Mouse (Mus musculus): ENCODE data around the gene Nrros. TPM values are rescaled to one million over a fixed set of nuclear protein-coding genes. Genes with fewer than 3 reads are reported as not detected.

Nrros gene
- 7.8 and 8.2 TPM in 2 replicates for polyA plus RNA-seq (2015; fragmentation: Nextera tagmentation; extraction: Ambion mirVana)

DNA sequence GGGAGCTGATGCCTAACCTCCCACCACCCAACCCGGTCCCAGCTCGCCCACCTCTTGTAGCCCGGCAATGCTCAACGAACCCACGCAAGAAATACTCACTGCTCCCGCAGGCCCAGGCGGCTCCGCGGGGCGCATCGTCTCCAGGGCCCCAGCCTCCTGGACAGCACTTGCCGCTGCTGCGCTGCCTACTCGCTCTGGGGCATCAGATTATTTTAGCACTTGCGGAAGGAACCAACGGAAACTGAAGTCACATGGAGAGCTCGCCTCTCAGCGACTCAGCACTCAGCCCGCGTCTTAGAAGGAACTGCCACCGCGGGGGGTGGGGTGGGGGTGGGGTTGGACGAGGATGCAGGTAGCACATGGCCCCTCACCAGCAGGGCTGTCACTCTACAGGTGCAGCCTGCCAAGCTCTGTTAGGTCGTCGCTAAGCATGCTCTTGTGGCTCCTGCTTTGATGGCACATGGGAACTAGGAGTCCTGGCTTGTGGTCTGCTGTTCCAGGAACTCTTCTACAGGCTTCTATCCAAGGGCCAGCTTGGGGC is at the start of gene Nrros:
TSS of gene Nrros (minus strand) at position 314 of the 541 bp plus-strand sequence.
- Histone ChIP-seq H3K9ac (replicated peaks) (peak within 1 kb of the TSS; percentile 37), H3K4me2 (replicated peaks) (peak within 1 kb of the TSS; percentile 59), H3K27ac (replicated peaks) (no peak within 1 kb of the TSS), H3K4me3 (peak within 1 kb of the TSS; percentile 38), H3K27me3 (no peaks in the 10 kb centered on the region), H3K9me3 (no peaks in the 10 kb centered on the region), H3K4me1 (peaks cover 7% of the 10 kb centered on the region), H3K36me3 (no peaks in the 10 kb centered on the region)
- ATAC-seq (replicated peaks): 0 out of 2 replicates have a peak, but pooled peaks have one; percentile 23
- WGBS: 4% methylated on average over 25 of the region's 25 CpGs

DNA sequence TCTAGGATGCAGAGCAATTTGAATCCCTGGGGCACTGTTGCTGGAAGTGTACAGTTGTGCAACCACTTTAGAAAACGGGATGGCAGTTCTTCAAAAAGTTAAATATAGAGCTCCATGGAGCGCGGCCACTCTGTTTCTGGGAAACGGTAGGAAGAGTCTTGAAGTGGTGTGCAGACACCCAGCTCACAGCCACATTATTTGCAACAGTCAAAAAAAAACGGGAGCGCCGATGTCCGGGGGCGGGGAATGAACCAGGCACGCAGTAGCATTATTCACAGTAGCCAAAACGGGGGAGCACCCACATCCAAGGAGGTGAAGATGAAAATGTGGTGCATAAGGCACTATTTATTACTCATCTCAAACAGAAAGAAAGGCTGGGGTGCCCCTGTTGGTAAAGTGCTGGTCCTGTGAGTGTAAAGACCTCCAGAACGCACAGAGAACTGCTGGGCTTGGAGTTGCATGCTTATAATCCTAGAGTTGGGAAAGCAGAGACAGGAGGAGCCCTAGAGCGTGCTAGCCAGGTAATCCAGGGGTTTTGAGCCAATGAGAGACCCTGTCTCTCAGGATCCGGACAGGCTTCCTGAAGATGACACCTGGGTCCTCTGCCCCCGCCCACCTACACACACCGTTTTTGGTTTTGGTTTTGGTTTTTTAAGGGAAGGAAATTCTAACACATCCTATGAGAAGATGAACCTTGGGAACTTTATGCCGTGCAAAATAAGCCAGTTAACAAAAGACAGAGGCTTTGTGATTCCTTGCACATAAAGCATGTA is 49.6 kb upstream of the Nrros start:
- Histone ChIP-seq H3K27me3 (no peaks in the 10 kb centered on the region), H3K4me2 (replicated peaks) (no peak overlapping the region), H3K36me3 (no peaks in the 10 kb centered on the region), H3K4me1 (no peaks in the 10 kb centered on the region), H3K9me3 (no peaks in the 10 kb centered on the region), H3K9ac (replicated peaks) (no peak overlapping the region), H3K4me3 (no peak overlapping the region), H3K27ac (replicated peaks) (no peak overlapping the region)
- WGBS: 83% methylated on average over 17 of the region's 17 CpGs
- no peak for ATAC-seq (replicated peaks)

DNA sequence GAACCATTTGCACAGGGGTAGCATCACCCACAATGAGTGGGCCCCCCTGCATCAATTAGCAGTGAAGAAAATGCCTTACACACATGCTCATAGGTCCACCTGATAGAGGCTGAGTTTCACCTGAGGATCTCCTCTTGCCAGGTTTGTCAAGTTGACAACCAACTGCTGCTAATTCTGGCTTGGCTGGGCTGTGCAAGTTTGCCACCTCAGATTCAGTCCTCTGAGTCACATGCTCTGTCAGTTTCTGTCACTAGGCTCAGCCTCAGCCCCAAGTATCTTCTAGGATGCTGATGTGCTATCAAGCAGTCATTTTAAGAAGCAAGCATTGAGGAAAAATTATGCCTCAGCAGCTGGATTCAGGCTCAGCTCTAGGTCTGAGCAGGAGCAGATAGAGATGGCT is 48.8 kb upstream of the Nrros start:
- ATAC-seq (replicated peaks): no peak

DNA sequence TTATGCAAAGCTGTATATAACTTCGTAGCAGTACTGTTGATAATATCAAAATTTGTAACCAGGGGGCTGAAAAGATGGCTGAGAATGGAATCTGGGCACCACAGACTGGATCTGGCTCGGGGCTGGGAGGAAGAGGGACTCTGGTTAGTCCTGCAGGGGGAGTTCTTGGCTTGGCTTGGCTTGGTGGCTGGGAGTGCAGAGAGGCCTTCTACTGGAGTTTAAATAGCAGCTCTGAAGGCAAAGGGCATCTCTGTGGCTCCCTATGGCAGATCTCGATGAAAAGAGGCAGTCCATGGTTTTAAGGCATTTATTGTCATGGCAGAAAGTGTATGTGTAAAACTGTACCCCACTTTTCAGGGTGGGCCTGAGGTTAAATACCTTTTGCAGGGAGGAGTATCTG is 39.5 kb upstream of the Nrros start:
- Histone ChIP-seq H3K27ac (replicated peaks) (no peak overlapping the region), H3K9ac (replicated peaks) (no peak overlapping the region), H3K9me3 (no peaks in the 10 kb centered on the region), H3K27me3 (no peaks in the 10 kb centered on the region), H3K4me3 (no peak overlapping the region), H3K4me1 (no peaks in the 10 kb centered on the region), H3K4me2 (replicated peaks) (no peak overlapping the region), H3K36me3 (no peaks in the 10 kb centered on the region)
- 64% methylated on average over 3 of the region's 3 CpGs for WGBS
- ATAC-seq (replicated peaks): no peak

More for the DNA sequence above, 48.8 kb upstream of the Nrros start:
- no peaks in the 10 kb centered on the region for H3K27me3 ChIP-seq
- no peaks in the 10 kb centered on the region for H3K36me3 ChIP-seq
- no peak overlapping the region for H3K27ac ChIP-seq (replicated peaks)
- H3K4me3 ChIP-seq: no peak overlapping the region
- H3K9ac ChIP-seq (replicated peaks): no peak overlapping the region
- H3K9me3 ChIP-seq: no peaks in the 10 kb centered on the region
- no peaks in the 10 kb centered on the region for H3K4me1 ChIP-seq
- no peak overlapping the region for H3K4me2 ChIP-seq (replicated peaks)

DNA sequence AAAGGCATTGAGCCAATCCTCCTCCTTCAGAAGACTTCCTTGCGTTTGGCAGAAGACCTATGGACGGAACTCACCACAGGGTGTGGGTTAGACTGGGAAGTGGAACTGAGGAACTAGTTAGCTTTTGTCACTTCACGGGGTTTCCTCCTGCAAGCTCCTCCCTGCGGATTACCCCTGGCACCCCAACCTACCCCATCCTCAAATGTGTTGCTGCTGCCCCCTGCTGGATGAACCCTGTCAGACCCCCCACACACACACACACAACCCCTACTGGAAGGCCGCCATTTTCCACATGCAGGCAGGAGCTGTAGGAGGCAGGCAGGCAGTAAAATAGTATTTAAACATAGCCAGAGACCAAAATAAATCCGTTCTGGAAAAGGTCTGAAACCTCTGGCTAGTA is 37.3 kb upstream of the Nrros start:
- 72% methylated on average over 6 of the region's 6 CpGs for WGBS

DNA sequence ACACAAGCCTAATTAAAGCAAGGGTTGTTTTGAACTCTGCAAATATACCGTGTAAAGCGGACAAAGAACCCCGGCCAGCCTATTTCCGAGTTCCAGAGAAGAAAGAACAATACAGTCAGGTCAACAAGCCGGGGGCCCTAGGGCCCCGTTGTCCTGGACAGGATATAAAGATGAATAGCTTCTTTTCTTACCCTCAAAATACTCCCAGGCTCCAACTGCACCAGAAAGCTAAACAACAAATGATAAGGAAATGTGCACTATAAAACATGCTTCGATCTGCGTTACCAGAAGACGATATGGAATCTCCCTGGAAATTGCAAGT is 35.6 kb upstream of the Nrros start:
- H3K4me1 ChIP-seq: no peaks in the 10 kb centered on the region
- 37% methylated on average over 9 of the region's 9 CpGs for WGBS
- H3K27ac ChIP-seq (replicated peaks): no peak overlapping the region
- no peak for ATAC-seq (replicated peaks)
- H3K27me3 ChIP-seq: no peaks in the 10 kb centered on the region
- H3K9ac ChIP-seq (replicated peaks): no peak overlapping the region
- no peaks in the 10 kb centered on the region for H3K36me3 ChIP-seq
- H3K4me2 ChIP-seq (replicated peaks): no peak overlapping the region
- H3K9me3 ChIP-seq: no peaks in the 10 kb centered on the region
- H3K4me3 ChIP-seq: no peak overlapping the region

More for the DNA sequence above, 37.3 kb upstream of the Nrros start:
- Histone ChIP-seq H3K4me2 (replicated peaks) (no peak overlapping the region), H3K27me3 (no peaks in the 10 kb centered on the region), H3K36me3 (no peaks in the 10 kb centered on the region), H3K4me3 (no peak overlapping the region), H3K9ac (replicated peaks) (no peak overlapping the region), H3K4me1 (no peaks in the 10 kb centered on the region), H3K27ac (replicated peaks) (no peak overlapping the region), H3K9me3 (no peaks in the 10 kb centered on the region)
- ATAC-seq (replicated peaks): no peak

GRCm38 (mm10) chr16:32200256-32201003 is 35.0 kb upstream of the Nrros start:
- 0 out of 2 replicates have a peak overlapping the region, but pooled peaks have one; percentile 5 for H3K4me2 ChIP-seq (replicated peaks)
- H3K36me3 ChIP-seq: no peaks in the 10 kb centered on the region
- no peaks in the 10 kb centered on the region for H3K4me1 ChIP-seq
- H3K9me3 ChIP-seq: no peaks in the 10 kb centered on the region
- WGBS: 61% methylated on average over 21 of the region's 21 CpGs
- H3K27ac ChIP-seq (replicated peaks): peak overlapping the region; percentile 31; the same call in 1 of the 2 replicates
- H3K27me3 ChIP-seq: no peaks in the 10 kb centered on the region
- no peak overlapping the region for H3K9ac ChIP-seq (replicated peaks)
- no peak overlapping the region for H3K4me3 ChIP-seq
- ATAC-seq (replicated peaks): no peak

DNA sequence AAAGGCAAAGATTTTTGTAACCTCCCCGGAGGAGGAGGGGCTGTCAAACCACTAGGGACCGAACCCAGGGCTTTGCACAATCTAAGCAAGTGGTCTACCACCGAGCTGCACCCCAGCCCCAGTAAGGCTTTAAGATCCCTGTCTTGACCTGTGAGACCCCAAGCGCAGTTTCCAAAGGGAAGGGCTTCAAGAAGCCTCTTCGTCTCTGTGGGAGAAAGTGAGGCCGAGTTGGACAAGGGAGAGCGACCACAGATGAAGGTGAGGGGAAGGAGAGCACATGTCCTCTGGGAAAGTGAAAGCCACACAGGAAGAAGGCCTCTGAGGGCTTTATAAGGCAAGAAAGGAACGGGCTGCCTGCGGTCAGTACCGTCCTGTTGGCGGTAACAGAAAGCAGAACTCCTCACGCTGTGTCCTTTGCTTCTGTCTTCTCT is 24.6 kb upstream of the Nrros start:
- ATAC-seq (replicated peaks): no peak
- Histone ChIP-seq H3K4me1 (no peaks in the 10 kb centered on the region), H3K4me2 (replicated peaks) (no peak overlapping the region), H3K36me3 (no peaks in the 10 kb centered on the region), H3K4me3 (no peak overlapping the region), H3K27ac (replicated peaks) (no peak overlapping the region), H3K9ac (replicated peaks) (no peak overlapping the region), H3K9me3 (no peaks in the 10 kb centered on the region), H3K27me3 (no peaks in the 10 kb centered on the region)
- WGBS: 64% methylated on average over 11 of the region's 12 CpGs

- Histone ChIP-seq H3K27ac (replicated peaks) (no peak overlapping the region), H3K4me2 (replicated peaks) (no peak overlapping the region), H3K4me1 (no peaks in the 10 kb centered on the region), H3K4me3 (no peak overlapping the region), H3K9me3 (no peaks in the 10 kb centered on the region), H3K36me3 (no peaks in the 10 kb centered on the region), H3K27me3 (no peaks in the 10 kb centered on the region), H3K9ac (replicated peaks) (no peak overlapping the region)
- ATAC-seq (replicated peaks): no peak
- 46% methylated on average over 6 of the region's 6 CpGs for WGBS
These were observed 23.7 kb upstream of the Nrros start for GRCm38 (mm10) chr16:32189109-32189508.

DNA sequence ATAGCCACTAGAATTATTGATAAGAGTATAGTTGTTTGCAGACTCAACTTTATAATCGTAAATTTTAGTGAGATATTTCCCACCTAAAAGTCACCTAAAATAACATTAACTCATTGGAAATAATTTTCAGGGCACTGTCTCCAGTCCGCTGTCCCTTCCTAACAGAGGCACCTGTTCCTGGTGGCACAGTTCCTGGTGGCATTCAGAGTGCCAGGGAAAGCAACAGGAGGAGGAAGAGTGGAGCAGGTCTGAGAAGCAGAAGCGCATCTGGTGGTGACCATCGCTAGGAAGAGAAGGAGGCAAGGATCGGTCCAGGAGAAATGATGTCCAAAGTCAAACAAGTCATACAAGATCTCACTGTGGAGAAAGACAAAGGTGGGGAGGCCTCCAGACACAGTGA is 20.7 kb upstream of the Nrros start:
- no peak overlapping the region for H3K4me3 ChIP-seq
- no peaks in the 10 kb centered on the region for H3K9me3 ChIP-seq
- no peak overlapping the region for H3K27ac ChIP-seq (replicated peaks)
- no peak overlapping the region for H3K9ac ChIP-seq (replicated peaks)
- no peaks in the 10 kb centered on the region for H3K4me1 ChIP-seq
- no peaks in the 10 kb centered on the region for H3K27me3 ChIP-seq
- no peak for ATAC-seq (replicated peaks)
- WGBS: 95% methylated on average over 5 of the region's 5 CpGs
- H3K4me2 ChIP-seq (replicated peaks): no peak overlapping the region
- H3K36me3 ChIP-seq: no peaks in the 10 kb centered on the region

DNA sequence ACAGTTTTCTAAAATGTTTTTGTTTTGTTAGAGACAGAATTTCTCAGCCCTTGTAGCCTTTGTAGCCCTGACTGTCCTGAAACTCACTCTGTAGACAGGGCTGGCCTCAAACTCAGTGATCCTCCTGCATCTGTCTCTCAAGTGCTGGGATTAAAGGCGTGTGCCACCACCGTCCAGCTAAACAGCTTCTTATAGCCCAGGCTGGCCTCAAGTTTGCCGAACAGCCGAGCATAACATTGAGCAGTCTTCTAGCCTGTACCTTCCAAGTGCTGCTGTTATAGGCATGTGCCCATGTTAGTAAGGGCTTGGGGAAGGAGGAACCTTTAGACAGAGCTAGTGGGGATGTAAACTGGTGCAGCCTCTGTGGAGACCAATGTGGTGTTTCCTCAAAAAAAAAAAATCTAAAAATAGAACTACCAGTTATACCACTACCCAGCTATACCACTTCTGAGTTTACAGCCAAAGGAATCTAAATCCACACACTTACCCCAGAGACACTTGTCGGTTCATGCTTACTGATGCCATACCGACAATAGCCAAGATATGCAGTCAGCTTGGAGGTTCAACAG is 14.0 kb upstream of the Nrros start, which contains the start of gene Bex6:
TSS of gene Bex6 (plus strand) at position 491 of the 569 bp plus-strand sequence.
- WGBS: 90% methylated on average over 6 of the region's 6 CpGs
- H3K36me3 ChIP-seq: no peaks in the 10 kb centered on the region
- no peak within 1 kb of the TSS for H3K27ac ChIP-seq (replicated peaks)
- H3K4me1 ChIP-seq: peaks cover 6% of the 10 kb centered on the region; the same call in 1 of the 2 replicates
- H3K9me3 ChIP-seq: no peaks in the 10 kb centered on the region
- no peak within 1 kb of the TSS for H3K4me2 ChIP-seq (replicated peaks)
- no peak within 1 kb of the TSS for H3K4me3 ChIP-seq
- H3K9ac ChIP-seq (replicated peaks): no peak within 1 kb of the TSS
- ATAC-seq (replicated peaks): no peak
- no peaks in the 10 kb centered on the region for H3K27me3 ChIP-seq

All from forebrain, embryonic 15.5 days (tissue).